Mouse (Mus musculus): ENCODE measurements around the gene Tmem259.
A peak's percentile ranks its signal among the peaks of the same experiment; 100 is the strongest.
"Not testable (repeated sequence)": the region's sequence is repeated elsewhere in the genome, so short reads cannot be mapped to it uniquely, and the experiment has no call there.

Gene Tmem259

DNA sequence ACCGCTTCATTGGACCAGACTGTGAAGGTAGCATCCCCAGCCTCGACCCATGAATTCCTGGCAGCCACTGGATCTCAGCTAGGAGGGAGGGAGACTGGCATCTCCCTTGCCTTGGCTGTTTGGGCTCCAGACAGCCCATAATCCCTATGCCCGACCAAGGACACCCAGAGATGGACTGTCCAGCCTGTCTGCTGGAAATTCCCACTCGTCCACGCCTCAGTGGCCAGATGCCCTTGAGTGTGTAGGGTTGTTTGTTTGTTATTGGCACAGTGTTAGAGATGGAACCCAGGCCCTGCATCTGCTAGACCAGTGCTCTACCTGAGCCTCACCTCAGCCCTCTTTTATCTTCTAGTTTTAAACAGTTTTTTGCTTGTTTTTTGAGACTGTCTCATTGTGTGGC is 18.8 kb downstream of the Tmem259 start:
- DNase-seq (ENCODE audit: low spot score), result no peak

- DNase-seq (ENCODE audit: low spot score), result no peak
Measured at GRCm38 (mm10) chr10:79964727-79965126, 19.4 kb downstream of the Tmem259 start.

- DNase-seq (ENCODE audit: low spot score), result no peak
Measured at GRCm38 (mm10) chr10:79960671-79961294, 23.3 kb downstream of the Tmem259 start.

DNA sequence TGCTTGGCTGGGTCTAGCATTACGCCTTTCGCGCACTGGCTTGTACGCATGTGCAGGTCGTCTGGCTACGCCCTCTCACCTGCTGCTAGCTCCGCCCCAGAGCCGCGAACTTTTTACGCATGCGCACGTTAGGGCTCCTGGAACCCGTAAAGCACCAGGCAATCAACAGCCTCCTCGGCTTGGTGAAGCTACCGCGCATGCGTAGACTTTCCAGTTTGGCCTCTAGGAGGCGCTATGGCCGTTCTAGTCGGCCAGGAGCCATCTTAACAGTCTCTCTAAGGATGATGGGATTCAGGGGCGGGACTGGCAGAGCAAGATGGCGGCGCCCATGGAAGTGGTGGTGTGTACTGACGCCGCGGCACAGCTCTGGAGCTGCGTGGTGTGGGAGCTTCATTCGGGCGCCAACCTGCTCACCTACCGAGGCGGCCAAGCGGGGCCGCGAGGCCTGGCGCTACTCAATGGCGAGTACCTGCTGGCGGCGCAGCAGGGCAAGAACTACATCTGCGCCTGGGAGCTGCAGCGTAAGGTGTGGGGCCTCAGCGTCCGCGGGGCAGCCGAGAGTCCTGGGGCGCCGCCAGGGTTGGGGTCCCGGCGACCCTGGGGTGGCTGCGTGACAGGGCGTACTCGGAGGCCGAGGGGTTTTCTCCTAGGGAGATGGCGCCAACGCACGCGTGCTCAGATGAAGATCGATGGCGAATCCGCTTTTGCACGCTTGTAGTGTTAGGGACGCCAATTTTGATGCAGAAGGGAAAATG is 24.1 kb downstream of the Tmem259 start, which contains the start of gene Wdr18:
TSS of gene Wdr18 (plus strand) at position 306 of the 755 bp plus-strand sequence.
- peak; percentile 100 for DNase-seq (ENCODE audit: low spot score)

DNA sequence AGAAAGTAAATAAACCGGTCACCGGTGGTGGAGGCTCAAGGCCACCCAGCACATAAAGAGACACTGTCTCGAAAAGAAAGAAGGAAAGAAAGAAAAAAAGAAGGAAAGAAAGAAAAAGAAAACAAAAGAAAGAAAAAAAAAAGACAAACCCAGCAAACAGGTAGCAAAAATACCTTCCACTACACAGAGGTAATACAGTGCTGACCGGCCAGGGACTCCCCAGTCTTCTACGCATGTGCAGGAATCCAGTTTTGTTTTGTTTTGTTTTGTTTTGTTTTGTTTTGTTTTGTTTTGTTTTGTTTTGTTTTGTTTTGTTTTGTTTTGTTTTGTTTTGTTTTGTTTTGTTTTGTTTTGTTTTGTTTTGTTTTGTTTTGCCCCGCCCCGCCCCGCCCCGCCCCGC is 24.7 kb downstream of the Tmem259 start:
- not testable (repeated sequence) for DNase-seq (ENCODE audit: low spot score)

DNA sequence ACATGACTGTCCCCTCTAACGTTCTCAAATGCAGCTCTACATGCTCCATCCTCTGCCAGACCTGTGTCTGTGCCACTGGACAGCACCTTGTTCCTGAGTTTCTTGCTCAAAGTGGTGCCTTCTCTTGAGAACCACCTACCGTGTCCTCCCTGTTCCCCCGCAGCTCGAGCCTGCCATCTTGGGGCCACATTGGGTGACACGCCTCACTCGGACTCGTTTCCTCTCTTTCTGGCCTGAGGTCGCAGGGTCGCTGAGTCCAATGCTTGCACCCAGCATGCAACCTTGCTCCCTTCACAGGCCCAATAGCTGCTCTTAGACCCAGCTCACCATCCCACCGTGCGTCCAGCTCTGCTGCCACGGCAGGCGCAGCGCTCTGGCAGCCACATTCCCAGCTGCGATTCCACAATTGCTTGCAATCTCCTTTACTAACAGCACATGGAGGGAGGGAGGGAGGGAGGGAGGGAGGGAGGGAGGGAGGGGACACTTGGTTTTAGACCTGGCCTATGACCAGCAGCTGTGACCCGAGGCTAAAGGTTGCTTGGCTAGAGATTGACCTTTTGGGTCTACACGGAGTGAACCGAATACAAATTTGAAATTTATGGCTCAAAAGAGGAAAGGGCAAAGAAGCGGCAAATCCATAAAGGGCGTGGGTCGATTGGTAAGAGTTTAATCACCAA is 25.9 kb downstream of the Tmem259 start:
- DNase-seq (ENCODE audit: low spot score), result peak; percentile 95

- peak; percentile 71 for DNase-seq (ENCODE audit: low spot score)
Measured at GRCm38 (mm10) chr10:79956643-79957154, 27.4 kb downstream of the Tmem259 start.

DNA sequence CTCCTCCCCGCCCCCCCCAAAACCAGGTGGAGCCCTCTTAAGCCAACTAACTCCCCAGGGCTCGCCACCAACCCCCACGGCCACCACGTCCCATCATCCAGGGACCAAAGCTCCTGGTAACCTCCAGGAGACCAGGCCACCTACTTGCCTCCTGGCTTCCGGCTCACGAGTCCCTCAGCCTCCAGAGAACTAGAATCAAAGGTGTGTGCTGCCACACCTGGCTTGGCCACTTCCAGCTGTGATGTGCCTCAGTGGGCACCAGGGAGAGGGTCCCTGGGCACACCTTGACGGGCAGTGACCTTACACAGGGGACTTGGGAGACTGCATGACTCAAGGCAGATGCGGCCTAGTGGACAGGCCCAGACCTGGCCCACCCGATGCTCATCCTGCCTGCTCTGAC is 28.4 kb downstream of the Tmem259 start:
- DNase-seq (ENCODE audit: low spot score), result no peak

GRCm38 (mm10) chr10:79953946-79954345 is 30.2 kb downstream of the Tmem259 start:
- peak; percentile 49 for DNase-seq (ENCODE audit: low spot score)

DNA sequence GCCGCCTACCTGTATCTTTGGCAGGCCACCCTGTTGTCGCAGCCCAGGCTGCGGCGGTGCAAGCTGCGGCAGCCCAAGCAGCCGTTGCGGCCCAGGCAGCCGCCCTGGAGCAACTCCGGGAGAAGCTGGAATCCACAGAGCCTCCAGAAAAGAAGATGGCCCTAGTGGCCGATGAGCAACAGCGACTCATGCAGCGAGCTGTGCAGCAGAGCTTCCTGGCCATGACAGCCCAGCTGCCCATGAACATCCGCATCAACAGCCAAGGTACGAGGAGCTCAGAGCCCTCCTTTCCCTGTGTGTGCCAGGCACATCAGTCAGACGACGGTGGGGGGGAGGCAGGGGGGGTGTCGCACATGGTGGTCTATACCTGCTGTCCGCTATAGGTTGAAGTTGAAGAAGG is 33.5 kb downstream of the Tmem259 start:
- DNase-seq (ENCODE audit: low spot score), result no peak

DNA sequence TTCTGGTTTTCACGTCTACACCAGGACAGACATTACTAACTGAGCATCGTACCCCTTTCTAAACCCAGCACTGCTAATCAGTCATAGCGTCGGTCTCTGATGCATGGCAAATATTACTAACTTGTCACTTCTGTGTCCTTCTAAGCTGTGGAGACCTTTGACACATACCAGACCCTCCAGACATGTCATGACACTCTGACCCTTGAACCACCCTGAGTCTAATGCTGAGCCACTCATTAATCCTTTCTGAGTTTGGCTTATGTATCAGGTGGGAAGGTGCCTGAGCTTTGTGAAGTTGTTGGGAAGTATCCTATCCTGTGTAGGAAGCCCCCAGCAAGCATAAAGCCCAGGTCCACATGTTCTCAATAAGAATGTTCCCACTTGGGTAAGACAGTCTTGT is 34.3 kb downstream of the Tmem259 start:
- DNase-seq (ENCODE audit: low spot score), result no peak

GRCm38 (mm10) chr10:79947502-79947901 is 36.6 kb downstream of the Tmem259 start:
- no peak for DNase-seq (ENCODE audit: low spot score)

- DNase-seq (ENCODE audit: low spot score), result peak; percentile 82
Measured at GRCm38 (mm10) chr10:79946752-79947322, 37.3 kb downstream of the Tmem259 start.

- peak; percentile 77 for DNase-seq (ENCODE audit: low spot score)
Measured at GRCm38 (mm10) chr10:79945507-79946234, 38.5 kb downstream of the Tmem259 start.

DNA sequence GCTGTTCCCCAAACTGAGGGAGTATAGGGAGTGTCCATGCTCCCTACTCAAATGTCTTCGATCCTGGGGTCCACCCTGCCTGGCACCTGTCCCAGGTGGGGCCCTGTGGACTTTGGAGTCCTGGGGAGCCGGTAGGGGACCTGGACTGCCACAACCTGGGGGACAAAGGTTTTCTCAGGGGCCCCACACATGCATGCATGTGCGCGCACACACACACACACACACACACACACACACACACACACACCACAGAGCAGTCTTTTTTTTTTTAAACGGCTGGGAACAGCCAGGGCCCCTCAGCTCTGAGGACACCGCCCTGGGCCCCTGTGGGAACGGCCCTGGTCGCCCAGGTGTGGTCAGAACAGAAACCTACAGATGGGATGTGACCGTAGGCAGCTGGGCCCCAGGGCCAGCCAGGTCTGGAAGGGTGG is 40.6 kb downstream of the Tmem259 start:
- DNase-seq (ENCODE audit: low spot score), result no peak

DNA sequence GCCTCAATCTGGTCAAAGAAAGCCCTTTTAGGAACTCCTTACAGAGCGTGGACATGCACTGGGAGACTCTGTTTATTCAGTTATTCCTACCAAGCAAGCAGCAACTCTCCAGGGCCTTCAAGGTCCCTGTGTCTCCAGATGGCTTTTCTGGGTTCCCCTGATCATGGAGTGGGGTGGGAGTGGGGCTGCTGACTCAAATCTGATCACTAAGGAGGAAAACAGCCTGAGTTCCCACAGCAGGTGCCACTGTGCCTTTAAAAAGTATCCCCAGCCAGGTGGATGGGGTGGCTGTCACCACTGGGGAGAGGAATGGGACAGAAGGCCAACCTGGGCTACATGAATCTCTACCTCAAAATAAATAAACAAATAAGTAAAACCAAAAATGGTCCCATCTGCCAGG is 41.1 kb downstream of the Tmem259 start:
- no peak for DNase-seq (ENCODE audit: low spot score)

DNA sequence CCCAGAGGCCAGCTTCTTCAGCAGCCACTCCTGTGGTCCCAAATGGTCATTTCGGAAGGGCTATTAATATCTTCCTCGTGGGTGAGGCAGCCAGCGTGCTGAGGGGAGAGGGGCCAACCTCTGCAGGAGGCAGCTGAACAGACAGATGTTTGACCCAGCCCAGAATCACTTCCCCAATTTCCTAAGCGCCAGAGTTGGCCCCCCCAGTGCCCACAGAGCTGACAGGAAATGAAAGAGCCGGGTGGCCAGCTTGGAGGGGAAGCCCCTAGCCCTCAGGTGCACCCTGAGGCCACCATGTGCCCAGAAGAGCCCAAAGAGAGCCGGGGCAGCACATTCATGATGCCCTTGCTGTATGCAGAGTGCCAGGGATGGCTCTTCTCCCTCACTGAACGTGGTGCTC is 43.4 kb downstream of the Tmem259 start:
- DNase-seq (ENCODE audit: low spot score), result no peak

- DNase-seq (ENCODE audit: low spot score), result peak; percentile 55
Measured at GRCm38 (mm10) chr10:79937775-79938526, 46.2 kb downstream of the Tmem259 start.

DNA sequence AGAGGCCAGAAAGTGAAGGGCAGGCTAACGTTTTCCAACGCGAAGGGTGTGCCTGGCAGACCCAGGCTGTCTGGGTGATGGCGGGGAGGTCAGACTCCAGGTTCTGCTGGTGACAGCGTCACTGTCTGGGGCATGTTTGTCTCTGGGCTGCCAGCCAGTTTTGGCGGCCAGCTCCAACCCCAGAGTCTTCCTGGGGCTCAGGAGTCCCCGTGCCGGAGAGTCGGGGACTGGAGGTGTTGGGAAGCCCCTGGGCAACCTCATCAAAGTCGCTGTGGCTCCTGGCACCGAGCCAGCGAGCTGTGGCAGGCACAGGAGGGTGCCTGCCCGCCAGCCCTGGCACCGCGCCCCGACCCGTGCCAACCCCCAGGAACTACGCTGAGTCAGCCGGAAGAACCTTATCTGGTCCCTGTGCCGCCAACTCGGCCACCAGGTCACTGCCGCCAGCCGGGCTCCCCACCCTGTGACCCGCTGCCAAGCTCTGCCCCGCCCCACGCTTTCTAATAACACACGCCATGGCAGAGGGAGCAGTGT is 47.2 kb downstream of the Tmem259 start:
- no peak for DNase-seq (ENCODE audit: low spot score)

DNA sequence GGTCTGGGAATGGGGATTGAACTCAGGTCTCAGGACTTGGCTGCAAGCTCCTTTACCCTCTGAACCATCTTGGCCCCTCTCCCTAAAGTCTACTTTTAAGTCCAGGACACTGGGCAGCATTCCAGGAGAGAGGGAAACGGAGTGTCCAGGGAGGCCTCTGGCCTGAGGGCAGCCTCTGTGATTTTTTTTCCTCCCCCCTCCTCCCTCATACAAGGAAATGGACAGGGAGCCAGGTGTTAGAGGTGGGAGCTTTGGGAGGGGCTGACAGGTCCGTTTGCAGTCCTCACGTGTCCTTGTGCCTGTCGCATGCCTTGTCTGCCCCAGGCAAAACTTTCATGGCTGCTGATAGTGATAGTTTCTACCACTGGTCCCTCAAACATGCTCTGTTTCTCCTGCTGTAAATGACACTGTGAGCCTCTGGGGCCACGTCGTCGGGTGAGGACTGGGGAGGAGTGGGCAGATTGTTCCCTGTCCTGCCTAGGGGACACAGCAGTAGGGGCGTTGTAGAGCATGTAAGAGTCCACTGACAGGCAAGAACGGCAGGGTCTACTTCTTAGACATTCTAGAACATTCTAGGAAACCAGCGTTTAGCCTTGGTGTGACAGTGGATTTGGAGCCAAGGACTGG is 47.7 kb downstream of the Tmem259 start:
- DNase-seq (ENCODE audit: low spot score), result no peak
